Mouse (Mus musculus): ENCODE results near the gene Hoxc11.

GRCm38 (mm10) chr15:102980352-102980751, 26.1 kb downstream of the Hoxc11 start:
- no peak for TF ChIP-seq POLR2A (IDR thresholded peaks at IDR 0.05; ENCODE audit: extremely low read depth, insufficient read depth, low read length)
- TF ChIP-seq CTCF (IDR thresholded peaks at IDR 0.05; ENCODE audit: low read depth, low read length) = no peak

Measured in liver, adult 2 months (tissue).